Mouse (Mus musculus): ENCODE data around the gene Cyp2d34. TPM values are rescaled to one million over a fixed set of nuclear protein-coding genes. Genes with fewer than 3 reads are reported as not detected.

Gene Cyp2d34
- total and polyA plus RNA-seq, 2 experiments from 2014 or later = not detected

- no peaks in the 10 kb centered on the region for H3K4me1 ChIP-seq (ENCODE audit: control insufficient read depth, insufficient read depth)
- H3K4me2 ChIP-seq (ENCODE audit: low read depth, low read length) = no peak overlapping the region
- no peak for ATAC-seq (ENCODE audit: insufficient read depth, low read depth)
- H3K9me3 ChIP-seq (replicated peaks; ENCODE audit: control insufficient read depth, low read length) = no peaks in the 10 kb centered on the region
- no peak overlapping the region for H3K4me3 ChIP-seq (ENCODE audit: low read depth, low read length)
- TF ChIP-seq EP300 (IDR thresholded peaks at IDR 0.05; ENCODE audit: low read depth) = no peak
- TF ChIP-seq CTCF (IDR thresholded peaks at IDR 0.05; ENCODE audit: low read depth) = no peak
- 72% methylated on average over 5 of the region's 5 CpGs for WGBS
- no peak overlapping the region for H3K27ac ChIP-seq (ENCODE audit: low read depth)
- DNase-seq (ENCODE audit: low spot score) = no peak
- no peaks in the 10 kb centered on the region for H3K27me3 ChIP-seq (ENCODE audit: control insufficient read depth, insufficient read depth, low read length)
- no peak overlapping the region for H3K9ac ChIP-seq (replicated peaks; ENCODE audit: low read depth, low read length)
- H3K36me3 ChIP-seq (replicated peaks; ENCODE audit: control insufficient read depth, insufficient read depth, low read length) = no peaks in the 10 kb centered on the region
Measured at GRCm38 (mm10) chr15:82641390-82641789, 20.6 kb upstream of the Cyp2d34 start.

GRCm38 (mm10) chr15:82640201-82640600 is 19.5 kb upstream of the Cyp2d34 start:
- WGBS = 76% methylated on average over 7 of the region's 7 CpGs
- Histone ChIP-seq H3K36me3 (replicated peaks; ENCODE audit: control insufficient read depth, insufficient read depth, low read length) (no peaks in the 10 kb centered on the region), H3K27me3 (ENCODE audit: control insufficient read depth, insufficient read depth, low read length) (no peaks in the 10 kb centered on the region), H3K9me3 (replicated peaks; ENCODE audit: control insufficient read depth, low read length) (no peaks in the 10 kb centered on the region), H3K4me3 (ENCODE audit: low read depth, low read length) (no peak overlapping the region), H3K9ac (replicated peaks; ENCODE audit: low read depth, low read length) (no peak overlapping the region), H3K27ac (ENCODE audit: low read depth) (no peak overlapping the region), H3K4me1 (ENCODE audit: control insufficient read depth, insufficient read depth) (no peaks in the 10 kb centered on the region), H3K4me2 (ENCODE audit: low read depth, low read length) (no peak overlapping the region)
- TF ChIP-seq EP300 (IDR thresholded peaks at IDR 0.05; ENCODE audit: low read depth) (no peak), CTCF (IDR thresholded peaks at IDR 0.05; ENCODE audit: low read depth) (no peak)
- ATAC-seq (ENCODE audit: insufficient read depth, low read depth) (no peak), DNase-seq (ENCODE audit: low spot score) (no peak)

- Histone ChIP-seq H3K36me3 (replicated peaks; ENCODE audit: control insufficient read depth, insufficient read depth, low read length) (no peaks in the 10 kb centered on the region), H3K27ac (ENCODE audit: low read depth) (no peak overlapping the region), H3K4me2 (ENCODE audit: low read depth, low read length) (no peak overlapping the region), H3K4me3 (ENCODE audit: low read depth, low read length) (no peak overlapping the region), H3K9me3 (replicated peaks; ENCODE audit: control insufficient read depth, low read length) (no peaks in the 10 kb centered on the region), H3K4me1 (ENCODE audit: control insufficient read depth, insufficient read depth) (no peaks in the 10 kb centered on the region), H3K27me3 (ENCODE audit: control insufficient read depth, insufficient read depth, low read length) (no peaks in the 10 kb centered on the region), H3K9ac (replicated peaks; ENCODE audit: low read depth, low read length) (no peak overlapping the region)
- no peak for TF ChIP-seq EP300 (IDR thresholded peaks at IDR 0.05; ENCODE audit: low read depth)
- 64% methylated on average over 14 of the region's 14 CpGs for WGBS
- no peak for ATAC-seq (ENCODE audit: insufficient read depth, low read depth)
- DNase-seq (ENCODE audit: low spot score) = no peak
Measured at GRCm38 (mm10) chr15:82637130-82638075, 16.7 kb upstream of the Cyp2d34 start.

GRCm38 (mm10) chr15:82634976-82635375 is 14.2 kb upstream of the Cyp2d34 start:
- H3K36me3 ChIP-seq (replicated peaks; ENCODE audit: control insufficient read depth, insufficient read depth, low read length) = no peaks in the 10 kb centered on the region
- DNase-seq (ENCODE audit: low spot score) = no peak
- no peak overlapping the region for H3K9ac ChIP-seq (replicated peaks; ENCODE audit: low read depth, low read length)
- H3K4me2 ChIP-seq (ENCODE audit: low read depth, low read length) = no peak overlapping the region
- no peak overlapping the region for H3K4me3 ChIP-seq (ENCODE audit: low read depth, low read length)
- TF ChIP-seq EP300 (IDR thresholded peaks at IDR 0.05; ENCODE audit: low read depth) (no peak), CTCF (IDR thresholded peaks at IDR 0.05; ENCODE audit: low read depth) (no peak)
- H3K4me1 ChIP-seq (ENCODE audit: control insufficient read depth, insufficient read depth) = no peaks in the 10 kb centered on the region
- no peaks in the 10 kb centered on the region for H3K9me3 ChIP-seq (replicated peaks; ENCODE audit: control insufficient read depth, low read length)
- WGBS = 91% methylated on average over 1 of the region's 1 CpGs
- no peak for ATAC-seq (ENCODE audit: insufficient read depth, low read depth)
- no peaks in the 10 kb centered on the region for H3K27me3 ChIP-seq (ENCODE audit: control insufficient read depth, insufficient read depth, low read length)
- H3K27ac ChIP-seq (ENCODE audit: low read depth) = no peak overlapping the region

- H3K36me3 ChIP-seq (replicated peaks; ENCODE audit: control insufficient read depth, insufficient read depth, low read length) = no peaks in the 10 kb centered on the region
- no peaks in the 10 kb centered on the region for H3K27me3 ChIP-seq (ENCODE audit: control insufficient read depth, insufficient read depth, low read length)
- H3K4me2 ChIP-seq (ENCODE audit: low read depth, low read length) = no peak overlapping the region
- H3K27ac ChIP-seq (ENCODE audit: low read depth) = no peak overlapping the region
- no peaks in the 10 kb centered on the region for H3K4me1 ChIP-seq (ENCODE audit: control insufficient read depth, insufficient read depth)
- H3K9ac ChIP-seq (replicated peaks; ENCODE audit: low read depth, low read length) = no peak overlapping the region
- DNase-seq (ENCODE audit: low spot score) (no peak), ATAC-seq (ENCODE audit: insufficient read depth, low read depth) (no peak)
- TF ChIP-seq CTCF (IDR thresholded peaks at IDR 0.05; ENCODE audit: low read depth) = no peak
- no peak for TF ChIP-seq EP300 (IDR thresholded peaks at IDR 0.05; ENCODE audit: low read depth)
- no peaks in the 10 kb centered on the region for H3K9me3 ChIP-seq (replicated peaks; ENCODE audit: control insufficient read depth, low read length)
- WGBS = 32% methylated on average over 1 of the region's 1 CpGs
- H3K4me3 ChIP-seq (ENCODE audit: low read depth, low read length) = no peak overlapping the region
Measured at GRCm38 (mm10) chr15:82621993-82622392, 1.2 kb upstream of the Cyp2d34 start.
